Mouse (Mus musculus) urinary bladder, postnatal 10 days (tissue): ENCODE data around the gene Myoz2.

Experiments
- DNase-seq: peaks from one replicate; pipeline ENCODE4 v3.0.0; 2022; ENCODE audit warnings: low spot score

The Myoz2 gene

DNA sequence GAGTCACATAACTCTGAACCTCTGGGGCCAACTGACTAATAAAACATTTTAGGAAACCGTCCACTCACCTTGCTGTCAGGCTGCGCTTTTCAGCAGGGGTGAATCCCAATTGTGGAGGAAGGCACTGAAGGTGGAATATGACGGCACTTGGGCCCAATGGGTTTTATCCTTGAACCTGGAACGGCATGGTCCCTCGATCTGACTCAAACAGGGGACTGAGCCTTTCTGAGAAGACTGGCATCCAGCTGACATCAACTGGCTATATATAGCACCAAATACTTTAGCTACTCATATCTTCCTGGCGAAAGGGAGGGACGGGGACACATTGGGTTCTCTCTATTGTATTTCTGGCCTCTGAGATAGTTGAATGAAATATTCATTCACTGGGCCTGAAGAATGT, at the start of gene Myoz2:
Gene Myoz2 (minus strand): TSS at position 264 of the 400 bp plus-strand sequence.
- DNase-seq: no peak

DNA sequence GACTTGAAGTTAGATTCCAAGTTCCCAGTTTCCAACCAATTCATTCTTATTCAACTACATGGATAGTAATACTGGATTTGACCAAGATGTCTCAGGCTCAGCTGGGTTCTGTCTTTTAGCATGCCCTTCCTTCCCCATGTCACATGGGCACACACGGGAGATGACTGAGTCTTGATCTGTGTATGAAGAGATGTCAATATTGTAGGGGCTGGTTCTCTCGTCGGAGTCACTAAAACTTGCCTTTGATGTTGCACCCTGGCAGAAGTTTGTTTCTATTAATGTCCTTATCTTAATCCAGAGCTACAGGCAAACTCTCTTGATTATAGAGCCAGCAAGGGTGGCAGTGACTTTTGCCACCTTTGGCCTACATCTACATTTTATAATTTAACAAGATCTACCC, 46.9 kb upstream of the Myoz2 start:
- no peak for DNase-seq

DNA sequence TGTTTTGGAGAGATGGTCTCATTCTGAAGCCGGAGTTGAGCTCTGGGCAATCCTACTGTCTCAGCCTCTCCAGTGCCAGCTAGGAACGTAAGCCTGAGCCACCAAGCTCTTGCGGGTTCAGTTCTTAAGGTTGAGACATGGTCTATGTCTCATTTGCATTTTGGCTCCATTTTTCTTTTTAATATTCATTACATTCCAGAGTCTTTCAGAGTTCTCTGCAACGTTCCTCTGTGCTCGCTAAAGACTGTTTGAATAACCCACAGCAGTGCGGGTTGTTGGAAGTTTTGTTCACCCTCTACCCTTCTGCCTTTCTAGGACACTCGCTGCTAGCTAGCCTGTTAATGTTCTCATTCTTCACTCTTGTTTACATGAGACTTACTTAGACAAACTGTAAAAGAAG, 46.1 kb upstream of the Myoz2 start:
- no peak for DNase-seq

DNA sequence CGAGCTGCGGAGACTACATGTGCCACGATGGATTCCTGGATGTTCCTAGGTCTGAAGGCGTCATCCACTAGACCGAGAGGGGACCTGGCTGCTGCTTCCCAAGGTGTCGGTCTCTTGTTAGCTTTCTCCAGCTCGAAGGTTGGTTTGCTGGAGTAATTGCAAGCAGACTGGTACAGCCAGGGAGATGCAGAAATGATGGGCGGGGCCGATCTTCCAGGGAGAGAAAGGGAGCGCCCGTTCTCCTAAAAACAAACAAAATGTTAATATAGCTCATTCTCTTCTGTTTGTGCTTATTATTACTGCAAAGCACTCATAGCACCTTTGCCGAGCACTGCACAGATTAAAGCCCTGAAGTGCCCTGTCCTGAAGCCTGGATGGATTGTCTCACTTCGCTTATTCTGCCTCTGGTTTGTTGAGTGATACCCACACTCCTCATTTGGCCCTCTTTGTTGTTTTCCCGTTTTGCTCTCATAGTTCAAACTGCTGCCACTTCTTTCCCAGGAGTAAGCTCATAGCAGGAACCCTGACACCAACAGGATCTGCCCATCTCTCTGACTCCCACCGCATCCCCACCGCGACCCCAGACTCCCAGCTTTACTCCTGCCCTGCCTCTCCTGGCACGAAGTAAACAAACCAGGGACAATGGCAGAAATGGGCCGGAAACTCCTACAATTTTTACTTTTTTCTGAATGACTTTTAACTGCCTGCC, 45.4 kb upstream of the Myoz2 start:
- no peak for DNase-seq

DNA sequence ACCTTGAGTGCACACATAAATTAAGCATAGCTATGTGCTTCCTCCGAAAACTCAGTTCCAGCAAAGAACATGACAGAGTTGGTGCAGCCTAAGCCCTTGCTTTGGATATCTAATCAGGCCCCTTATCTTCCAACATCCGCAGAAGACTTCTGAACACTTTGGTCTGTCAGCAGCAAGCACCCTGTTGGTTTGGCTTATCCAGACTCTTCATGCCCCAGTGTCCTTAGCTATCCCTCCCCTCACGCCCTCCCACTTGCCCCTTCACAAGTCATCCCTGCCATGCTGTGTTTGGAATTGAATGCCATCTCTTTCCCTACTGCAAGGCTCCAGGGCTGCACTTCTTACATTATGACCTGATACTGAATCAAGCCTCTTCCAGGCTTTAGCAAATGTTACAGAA, 40.9 kb upstream of the Myoz2 start:
- DNase-seq: no peak

DNA sequence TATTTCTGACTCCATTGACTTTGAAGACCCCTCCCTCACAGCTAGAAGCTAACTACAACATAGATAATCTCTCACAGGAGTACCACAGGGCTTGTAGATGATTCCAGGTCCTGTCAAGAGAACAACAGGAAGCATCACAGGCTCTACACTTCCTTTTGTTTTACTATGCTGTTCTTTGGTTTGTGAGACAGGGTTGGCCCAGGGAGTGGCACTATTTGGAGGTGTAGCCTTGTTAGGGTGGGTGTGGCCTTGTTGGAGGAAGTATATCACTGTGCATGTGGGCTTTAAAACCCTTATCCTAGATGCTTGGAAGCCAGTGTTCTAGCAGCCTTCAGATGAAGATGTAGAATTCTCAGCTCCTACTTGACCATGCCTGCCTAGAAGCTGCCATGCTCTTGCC, 40.2 kb upstream of the Myoz2 start:
- DNase-seq: no peak

DNA sequence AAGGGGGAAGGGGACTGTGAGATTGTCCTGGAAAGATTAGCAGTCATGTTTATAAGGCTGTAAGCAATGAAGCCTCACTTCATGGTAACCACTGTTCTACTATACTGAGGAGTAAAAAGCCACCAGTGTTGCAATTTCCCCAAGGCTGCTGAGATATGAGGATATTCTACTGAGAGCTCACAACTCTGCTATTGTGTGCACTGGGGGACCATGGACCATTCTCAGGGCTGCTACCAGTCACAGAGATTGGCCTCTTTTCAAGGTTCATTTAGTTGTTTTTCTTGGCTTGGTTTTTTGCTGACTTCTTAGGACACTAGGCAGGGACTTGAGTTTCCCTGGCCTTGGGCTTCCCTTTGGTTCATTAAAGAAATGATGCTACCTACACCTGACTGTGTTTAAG, 38.5 kb upstream of the Myoz2 start:
- no peak for DNase-seq

DNA sequence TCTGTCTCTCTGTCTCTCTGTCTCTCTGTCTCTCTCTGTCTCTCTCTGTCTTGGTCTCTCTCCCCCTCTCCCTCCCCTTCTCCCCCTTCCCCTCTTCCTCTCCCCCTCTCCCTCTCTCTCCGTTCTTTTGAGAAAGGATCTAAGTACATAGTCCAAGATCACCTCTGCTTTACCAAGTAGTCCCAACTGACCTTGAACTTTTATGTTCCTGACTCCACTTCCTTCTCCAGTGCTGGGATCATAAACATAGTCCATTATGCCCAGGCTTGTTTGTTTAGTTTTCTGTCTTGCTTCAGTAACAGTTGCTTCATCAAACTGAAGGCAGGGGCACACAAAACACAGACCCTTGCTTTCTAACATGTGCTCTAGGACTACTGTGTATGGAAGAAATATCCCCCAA, 37.7 kb upstream of the Myoz2 start:
- no peak for DNase-seq

DNA sequence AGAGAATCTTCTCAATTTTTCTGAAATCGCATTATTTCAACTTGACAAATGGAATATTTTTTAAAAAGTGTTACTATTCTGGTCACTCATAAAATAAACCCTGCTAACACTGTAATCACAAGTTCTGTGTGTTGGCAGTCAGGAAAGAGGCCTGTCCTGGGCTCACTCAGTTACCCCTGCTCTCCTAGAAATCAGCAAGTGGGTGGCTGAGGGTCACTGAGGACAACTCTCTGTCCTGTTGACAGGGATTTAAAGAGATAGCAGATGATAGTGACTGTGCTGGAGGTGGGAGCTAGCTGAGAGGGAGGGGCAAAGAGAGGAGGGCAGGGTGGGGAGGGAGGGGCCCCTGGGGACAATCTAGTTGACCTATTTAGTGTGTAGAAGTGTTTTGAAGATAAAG, 36.2 kb upstream of the Myoz2 start:
- no peak for DNase-seq

DNA sequence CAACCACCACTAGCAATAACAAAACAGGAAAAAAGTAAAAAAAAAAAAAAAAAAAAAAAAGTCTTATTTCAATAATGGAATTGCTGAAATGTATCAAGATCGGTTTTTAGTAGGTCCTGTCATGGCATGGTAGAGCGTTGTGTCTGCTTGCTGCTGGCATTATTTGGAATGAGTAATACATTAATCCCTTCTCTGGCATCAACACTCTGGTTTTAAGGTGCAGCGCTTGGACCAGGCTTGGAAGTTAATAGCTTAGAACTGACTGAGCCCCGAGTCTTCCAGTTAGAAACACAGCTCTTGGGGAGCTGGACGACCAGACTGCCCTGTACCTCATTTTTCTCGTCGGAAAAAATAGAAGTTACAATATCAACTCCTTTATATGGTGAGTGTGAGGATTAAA, 32.0 kb upstream of the Myoz2 start:
- DNase-seq: no peak

DNA sequence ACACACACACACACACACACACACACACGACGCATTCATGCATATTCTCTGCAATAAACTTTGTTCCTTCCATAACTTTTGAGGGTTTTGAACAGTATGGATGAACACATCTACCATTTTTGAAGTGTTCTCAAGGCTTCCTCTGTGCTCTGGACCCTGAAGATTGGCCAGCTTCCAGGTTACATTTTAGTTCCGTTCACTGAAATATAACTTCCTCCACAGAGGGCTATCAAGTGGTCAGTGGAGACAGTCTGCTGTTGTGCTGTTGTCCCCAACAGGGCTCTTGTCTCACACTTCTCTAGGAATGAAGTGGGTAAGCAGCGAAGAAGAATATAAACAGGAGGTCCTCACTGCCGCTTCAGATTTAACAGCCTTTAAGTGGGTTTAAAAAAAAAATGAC, 30.7 kb upstream of the Myoz2 start:
- DNase-seq: no peak

DNA sequence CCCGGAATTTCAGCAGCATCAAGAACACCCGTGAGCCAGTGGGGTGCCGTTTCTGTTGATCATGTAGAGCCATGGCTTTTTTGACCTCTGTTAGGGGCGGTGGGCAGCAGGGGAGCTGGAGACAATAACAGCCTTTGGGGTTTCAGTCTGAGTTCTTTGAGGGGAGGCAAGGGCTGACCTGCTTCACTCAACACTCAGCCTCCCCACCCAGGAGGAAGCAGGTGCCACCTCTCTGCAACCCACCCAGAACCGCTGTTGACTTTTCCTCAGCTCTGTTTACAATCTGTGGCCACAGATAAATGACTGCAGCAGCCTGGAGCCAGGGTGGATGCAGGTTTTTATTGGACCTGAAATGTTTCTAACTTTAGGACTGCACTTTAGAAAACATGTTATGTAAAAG, 29.4 kb upstream of the Myoz2 start:
- DNase-seq: no peak

DNA sequence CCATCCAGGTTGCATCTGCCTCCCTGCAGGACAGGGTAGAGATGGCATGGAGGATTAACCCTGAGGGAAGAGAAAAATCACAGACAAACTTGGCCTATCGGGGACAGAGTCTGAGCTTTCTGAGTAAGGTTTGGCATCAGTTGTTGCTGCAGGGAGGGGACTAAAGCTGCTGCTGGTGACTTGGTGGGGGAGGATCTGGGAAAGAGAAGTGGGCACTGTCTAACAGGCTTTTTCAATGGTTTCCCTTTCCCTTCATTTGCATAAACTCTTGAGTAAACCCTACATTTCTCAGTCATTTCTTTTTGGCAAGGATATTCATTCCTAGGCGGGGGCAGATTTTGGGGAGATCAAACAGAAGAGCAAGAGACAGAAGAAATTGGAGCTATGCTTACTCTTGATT, 27.1 kb upstream of the Myoz2 start:
- no peak for DNase-seq

DNA sequence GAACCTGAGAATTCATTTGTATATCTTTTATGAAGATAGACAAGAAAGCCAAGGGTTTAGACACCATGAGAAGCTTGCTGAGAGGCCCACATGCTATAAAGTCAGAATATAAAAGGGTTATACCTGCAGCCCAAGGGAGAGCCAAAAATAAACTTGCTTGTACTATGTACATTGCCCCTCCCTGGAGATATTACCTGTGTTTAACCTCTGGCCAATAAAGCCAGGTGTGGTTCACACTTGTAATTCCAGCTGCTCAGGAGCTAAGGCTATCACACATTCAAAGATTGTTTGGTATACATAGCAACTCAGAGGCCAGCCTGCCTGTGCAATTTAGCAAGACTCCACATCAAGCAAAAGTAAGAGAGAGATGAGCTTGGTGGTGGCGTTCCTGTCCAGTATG, 24.0 kb upstream of the Myoz2 start:
- no peak for DNase-seq

DNA sequence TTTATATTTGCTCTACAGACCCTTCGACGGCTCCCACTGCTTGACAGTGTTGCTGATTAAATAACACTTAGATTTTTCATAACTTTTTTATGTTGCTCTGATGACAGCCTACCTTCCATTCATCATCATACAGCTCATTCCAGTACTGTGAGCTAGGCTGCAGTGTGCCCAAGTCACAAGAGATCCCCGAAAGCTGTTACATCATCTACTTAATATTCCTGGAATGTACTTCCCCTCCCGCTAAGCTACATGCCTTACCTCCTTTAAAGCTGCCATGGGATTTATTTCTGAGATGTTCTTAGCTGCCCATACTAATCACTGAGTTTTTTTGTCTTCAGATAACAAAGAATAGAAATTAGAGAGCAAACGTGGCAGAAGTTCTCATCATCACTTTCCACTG, 19.4 kb upstream of the Myoz2 start:
- DNase-seq: no peak

DNA sequence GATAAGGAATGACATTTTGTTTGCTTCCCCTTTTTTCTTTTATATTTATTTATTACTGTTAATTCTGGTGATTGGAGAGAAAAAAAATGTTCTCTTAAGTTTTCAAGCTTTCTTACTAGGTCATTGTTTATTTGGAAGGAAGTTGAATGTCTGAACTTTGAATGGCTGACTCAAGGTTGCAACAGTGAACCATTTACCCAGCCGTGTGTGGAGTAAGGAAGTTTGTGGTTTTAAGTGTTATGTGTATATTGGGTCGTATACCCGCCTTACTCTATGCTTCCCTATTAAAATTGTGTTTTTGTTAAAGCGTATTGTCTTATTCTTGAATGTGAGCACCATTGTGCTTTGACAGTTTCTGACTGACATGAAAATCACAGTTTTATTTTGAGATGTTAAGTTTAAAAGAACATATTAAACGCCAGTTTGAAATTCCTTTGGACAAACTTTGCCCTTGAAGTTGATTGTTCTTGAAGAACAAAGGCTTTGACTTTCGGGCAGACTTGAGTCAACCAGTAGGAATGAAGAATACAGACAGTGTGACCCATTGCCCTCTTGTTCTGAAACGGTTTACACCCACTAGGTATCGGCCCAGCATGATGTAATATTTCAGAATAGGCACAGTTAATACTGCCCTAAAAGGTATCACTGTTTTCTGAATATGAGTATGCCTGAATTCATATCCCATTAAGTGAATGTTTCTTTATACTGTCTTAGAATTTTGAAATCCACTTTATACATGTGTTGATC, 18.6 kb upstream of the Myoz2 start:
- no peak for DNase-seq

DNA sequence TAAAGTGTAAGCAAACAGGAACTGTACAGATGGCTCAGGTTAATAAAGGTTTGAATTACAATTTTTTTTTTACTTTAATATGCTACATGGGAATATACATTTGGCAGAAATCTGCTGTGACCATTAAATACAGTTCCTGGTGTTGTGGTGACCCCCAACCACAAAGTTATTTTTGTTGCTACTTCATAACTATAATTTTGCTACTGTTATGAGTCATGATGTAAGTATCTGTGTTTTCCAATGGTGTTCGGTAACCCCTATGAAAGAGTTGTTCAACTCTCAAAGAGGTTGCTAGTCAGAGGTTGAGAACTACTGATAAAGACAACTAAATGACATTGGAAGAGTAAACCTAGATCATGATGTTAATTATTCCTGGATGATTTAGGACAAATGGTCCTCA, 7.5 kb upstream of the Myoz2 start:
- DNase-seq: no peak

DNA sequence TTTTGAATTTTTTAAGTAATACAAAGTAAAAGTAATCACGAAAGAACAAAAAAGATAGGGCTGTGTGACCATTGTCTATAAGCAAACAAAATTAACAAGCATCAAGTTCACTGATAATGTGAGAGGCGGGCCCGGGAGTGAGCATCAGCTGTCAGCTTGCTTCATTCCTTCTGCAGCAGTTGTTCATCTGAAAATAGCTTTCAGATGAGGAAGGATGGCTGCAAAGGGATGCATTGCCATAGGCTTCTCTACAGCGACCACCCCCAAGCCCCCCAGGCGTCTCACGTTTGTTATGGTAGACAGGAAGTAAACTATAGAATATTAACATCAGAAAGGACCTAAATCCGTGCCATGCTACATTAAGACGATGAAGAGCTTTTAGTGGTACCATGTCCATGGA, 1.0 kb downstream of the Myoz2 start:
- no peak for DNase-seq

DNA sequence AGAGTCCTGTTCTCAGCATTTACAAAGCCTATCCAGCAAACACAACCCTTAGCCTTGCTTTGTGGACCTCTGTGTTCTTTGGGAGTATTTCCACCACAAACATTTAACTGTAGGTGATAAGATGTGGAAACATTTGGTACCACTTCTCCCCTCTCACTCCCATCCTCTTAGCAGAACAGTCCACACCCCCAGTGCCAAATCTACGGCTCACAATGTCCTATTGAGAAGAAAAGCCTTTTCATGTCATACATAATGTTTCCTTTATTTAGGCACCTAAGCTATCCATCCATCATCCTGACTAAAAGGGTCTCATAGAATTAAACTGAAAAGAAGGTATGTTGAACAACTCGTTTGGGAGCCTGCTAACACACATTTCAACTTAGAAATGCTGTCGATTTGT, 9.2 kb downstream of the Myoz2 start:
- DNase-seq: no peak

DNA sequence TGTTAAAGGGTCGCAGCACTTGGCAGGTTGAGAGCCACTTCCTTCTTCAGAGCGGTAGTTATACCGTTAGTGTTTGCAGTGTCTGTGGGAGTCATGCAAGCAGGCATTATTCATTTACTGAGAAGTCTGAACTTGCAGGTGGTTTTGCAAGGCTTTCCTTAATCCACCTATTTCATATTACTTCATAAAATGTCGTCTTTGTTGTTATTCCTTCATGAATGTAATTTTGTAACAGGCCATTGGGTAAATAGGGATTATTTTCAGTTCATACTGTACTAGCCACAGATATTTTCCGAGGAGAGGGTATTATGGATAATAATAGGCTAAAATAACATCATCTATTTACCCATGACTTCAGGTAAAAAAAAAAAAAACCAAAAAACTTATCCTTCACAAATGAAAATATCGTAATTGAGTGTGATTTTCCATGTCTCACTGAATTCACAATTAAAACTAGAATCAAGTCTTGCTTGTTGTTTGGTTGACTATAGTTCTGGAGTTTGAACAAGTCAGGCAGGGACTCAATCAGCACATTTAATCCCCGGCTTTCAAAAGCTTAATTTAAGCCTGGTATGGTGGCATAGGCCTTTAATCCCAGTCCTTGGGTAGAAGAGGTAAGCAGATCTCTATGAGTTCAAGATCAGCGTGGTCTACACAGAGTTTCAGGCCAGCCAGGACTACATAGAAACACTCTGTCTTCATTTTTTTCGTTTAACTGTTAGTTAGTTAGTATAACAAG, 10.2 kb downstream of the Myoz2 start:
- no peak for DNase-seq

DNA sequence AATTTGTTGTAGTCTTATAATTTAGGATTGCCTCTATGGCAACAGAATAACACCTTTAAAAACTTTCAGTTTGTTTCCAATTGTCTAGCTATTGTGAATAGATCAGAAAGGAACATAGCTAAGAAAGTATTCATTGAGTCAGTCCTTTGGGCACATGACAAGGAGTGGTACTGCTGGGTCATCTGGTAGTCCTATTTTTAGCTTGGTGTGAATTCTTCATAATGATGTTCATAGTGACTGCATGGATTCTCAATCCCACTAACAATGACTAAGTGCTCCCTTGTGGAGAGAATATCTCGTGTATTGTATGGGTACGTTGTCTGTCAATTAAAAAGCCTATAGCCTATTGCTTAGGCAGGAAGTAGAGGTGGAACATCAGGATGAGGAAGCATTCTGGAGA, 16.0 kb downstream of the Myoz2 start:
- no peak for DNase-seq

DNA sequence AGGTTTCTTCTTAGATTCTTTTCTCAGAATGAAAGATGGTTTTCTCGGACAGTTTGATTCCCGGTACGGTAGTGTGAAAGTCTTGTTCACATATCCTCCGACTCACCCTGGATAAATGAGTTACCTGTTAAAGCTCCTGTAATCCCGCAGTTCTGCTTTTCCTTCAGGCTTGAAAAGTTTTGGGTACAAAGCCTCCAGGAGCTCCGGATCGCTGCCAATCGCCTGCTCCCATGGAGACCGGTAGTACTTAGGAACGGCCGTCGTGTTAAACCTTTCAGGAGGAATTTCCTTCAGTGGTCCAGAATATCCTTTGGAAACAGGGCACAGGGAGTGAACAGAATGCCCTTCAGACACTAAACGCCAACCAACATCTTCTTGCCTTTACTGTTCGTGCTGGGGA, 21.3 kb downstream of the Myoz2 start:
- no peak for DNase-seq

DNA sequence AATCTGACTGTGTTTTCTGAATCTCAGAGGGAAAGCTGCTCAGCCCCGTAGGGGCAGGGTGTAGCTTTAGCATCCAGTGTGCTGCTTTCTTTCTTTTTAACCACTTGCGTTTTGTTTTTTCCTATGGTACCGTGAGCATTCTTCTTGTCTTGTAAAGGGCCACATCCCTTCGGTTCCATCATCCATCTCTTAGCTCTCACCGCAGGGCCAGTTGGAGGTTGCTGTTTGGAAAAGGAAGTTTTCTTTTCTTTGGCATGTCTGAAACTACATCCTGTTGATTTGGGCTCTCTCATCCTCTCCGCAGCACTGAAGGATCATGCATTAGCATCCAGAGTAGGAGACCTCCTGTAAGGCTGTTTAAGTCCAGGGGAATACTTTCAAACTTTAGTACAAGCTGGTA, 25.4 kb downstream of the Myoz2 start:
- DNase-seq: no peak
